Mouse (Mus musculus) CH12.LX (cell line): ENCODE results near the gene Ush2a.

Experiments used
- CTCF ChIP-seq, 2 experiments: IDR thresholded peaks in 1 of 2; conservative IDR thresholded peaks in 1 of 2; 2 replicates each; pipeline ENCODE4 v1.5.1; 2011 to 2012; ENCODE audit warnings: low read depth in 2 of 2, low read length in 2 of 2, improper control_type of control experiment in 1 of 2, inconsistent platforms in 1 of 2, mild to moderate bottlenecking in 1 of 2, moderate library complexity in 1 of 2
- EP300 ChIP-seq: IDR thresholded peaks from 2 replicates; pipeline ENCODE4 v1.6.1; 2011; ENCODE audit warnings: low read length, improper control_type of control experiment
- JUND ChIP-seq: conservative IDR thresholded peaks from 2 replicates; pipeline ENCODE4 v1.6.1; 2011; ENCODE audit warnings: low read depth, low read length, improper control_type of control experiment
- MXI1 ChIP-seq: IDR thresholded peaks from 2 replicates; pipeline ENCODE4 v1.6.1; 2011; ENCODE audit warnings: mild to moderate bottlenecking, low read depth, low read length, improper control_type of control experiment
- NELFE ChIP-seq: IDR thresholded peaks from 2 replicates; pipeline ENCODE4 v1.6.1; 2011; ENCODE audit warnings: low read depth, low read length, improper control_type of control experiment
- ZC3H11A ChIP-seq: IDR thresholded peaks from 2 replicates; pipeline ENCODE4 v1.6.1; 2012; ENCODE audit warnings: low read depth, mild to moderate bottlenecking, inconsistent platforms, low read length, improper control_type of control experiment

- no peak for TF ChIP-seq NELFE
- TF ChIP-seq ZC3H11A = no peak
- no peak for TF ChIP-seq MXI1
- TF ChIP-seq JUND = no peak
- TF ChIP-seq EP300 = no peak
- TF ChIP-seq CTCF (conservative IDR thresholded peaks at IDR 0.05 in 1 of 2, IDR thresholded peaks at IDR 0.05 in 1 of 2; ENCODE audit: low read depth in 2 of 2, low read length in 2 of 2) = no peak
These were observed 85.9 kb downstream of the Ush2a start for GRCm38 (mm10) chr1:188347762-188348161.
